Mouse (Mus musculus): Measurements from ENCODE around the gene Pitpnm2. TPM values are rescaled to one million over a fixed set of nuclear protein-coding genes. Genes with fewer than 3 reads are reported as not detected.

Pitpnm2 gene
- polyA plus RNA-seq, 1 experiment from 2014 or later, result 9.8 TPM

GRCm38 (mm10) chr5:124163445-124163844, 86.1 kb downstream of the Pitpnm2 start:
- DNase-seq (no peak), ATAC-seq (ENCODE audit: insufficient read depth) (no peak)
- H3K9me3 ChIP-seq (ENCODE audit: low read depth, low read length), result no peaks in the 10 kb centered on the region
- no peak overlapping the region for H3K27ac ChIP-seq (ENCODE audit: low read depth)
- H3K4me1 ChIP-seq (ENCODE audit: insufficient read depth), result peaks cover 26% of the 10 kb centered on the region
- WGBS, result 79% methylated on average over 11 of the region's 11 CpGs
- H3K4me2 ChIP-seq, result no peak overlapping the region
- TF ChIP-seq CTCF (IDR thresholded peaks at IDR 0.05; ENCODE audit: low read depth), result no peak
- no peak overlapping the region; the same call in 1 of the 2 replicates for H3K9ac ChIP-seq
- H3K4me3 ChIP-seq (ENCODE audit: low read depth, low read length), result no peak overlapping the region
- H3K36me3 ChIP-seq (ENCODE audit: insufficient read depth), result no peaks in the 10 kb centered on the region
- H3K27me3 ChIP-seq (ENCODE audit: insufficient read depth, low read length), result no peaks in the 10 kb centered on the region

GRCm38 (mm10) chr5:124162577-124162976, 87.0 kb downstream of the Pitpnm2 start:
- H3K27ac ChIP-seq (ENCODE audit: low read depth), result no peak overlapping the region; the same call in 1 of the 2 replicates
- H3K4me1 ChIP-seq (ENCODE audit: insufficient read depth), result peaks cover 26% of the 10 kb centered on the region
- H3K9ac ChIP-seq, result no peak overlapping the region
- H3K4me3 ChIP-seq (ENCODE audit: low read depth, low read length), result no peak overlapping the region
- H3K4me2 ChIP-seq, result no peak overlapping the region
- no peaks in the 10 kb centered on the region for H3K9me3 ChIP-seq (ENCODE audit: low read depth, low read length)
- TF ChIP-seq CTCF (IDR thresholded peaks at IDR 0.05; ENCODE audit: low read depth), result peak; percentile 71
- DNase-seq (peak; percentile 89), ATAC-seq (ENCODE audit: insufficient read depth) (peak; percentile 42; the same call in 1 of the 2 replicates)
- H3K36me3 ChIP-seq (ENCODE audit: insufficient read depth), result no peaks in the 10 kb centered on the region
- 45% methylated on average over 5 of the region's 5 CpGs for WGBS
- no peaks in the 10 kb centered on the region for H3K27me3 ChIP-seq (ENCODE audit: insufficient read depth, low read length)

- peak; percentile 23; the same call in 1 of the 2 replicates for TF ChIP-seq CTCF (IDR thresholded peaks at IDR 0.05; ENCODE audit: low read depth)
- Histone ChIP-seq H3K4me3 (ENCODE audit: low read depth, low read length) (no peak overlapping the region), H3K9me3 (ENCODE audit: low read depth, low read length) (no peaks in the 10 kb centered on the region), H3K9ac (no peak overlapping the region), H3K27me3 (ENCODE audit: insufficient read depth, low read length) (no peaks in the 10 kb centered on the region), H3K4me1 (ENCODE audit: insufficient read depth) (peaks cover 19% of the 10 kb centered on the region), H3K4me2 (no peak overlapping the region), H3K27ac (ENCODE audit: low read depth) (no peak overlapping the region), H3K36me3 (ENCODE audit: insufficient read depth) (no peaks in the 10 kb centered on the region)
- WGBS, result 18% methylated on average over 10 of the region's 10 CpGs
- ATAC-seq (ENCODE audit: insufficient read depth) (peak; percentile 45; the same call in 1 of the 2 replicates), DNase-seq (peak; percentile 47)
Measured at GRCm38 (mm10) chr5:124161831-124162230, 87.7 kb downstream of the Pitpnm2 start.

GRCm38 (mm10) chr5:124159453-124159852, 90.1 kb downstream of the Pitpnm2 start:
- Histone ChIP-seq H3K4me2 (no peak overlapping the region), H3K4me1 (ENCODE audit: insufficient read depth) (peaks cover 6% of the 10 kb centered on the region; the same call in 1 of the 2 replicates), H3K9me3 (ENCODE audit: low read depth, low read length) (no peaks in the 10 kb centered on the region), H3K27ac (ENCODE audit: low read depth) (no peak overlapping the region), H3K4me3 (ENCODE audit: low read depth, low read length) (no peak overlapping the region), H3K9ac (no peak overlapping the region), H3K27me3 (ENCODE audit: insufficient read depth, low read length) (no peaks in the 10 kb centered on the region), H3K36me3 (ENCODE audit: insufficient read depth) (no peaks in the 10 kb centered on the region)
- ATAC-seq (ENCODE audit: insufficient read depth) (no peak), DNase-seq (no peak)
- TF ChIP-seq CTCF (IDR thresholded peaks at IDR 0.05; ENCODE audit: low read depth), result no peak
- 34% methylated on average over 7 of the region's 7 CpGs for WGBS

- WGBS, result 58% methylated on average over 4 of the region's 4 CpGs
- H3K27me3 ChIP-seq (ENCODE audit: insufficient read depth, low read length), result no peaks in the 10 kb centered on the region
- no peaks in the 10 kb centered on the region for H3K36me3 ChIP-seq (ENCODE audit: insufficient read depth)
- H3K4me2 ChIP-seq, result no peak overlapping the region
- H3K4me3 ChIP-seq (ENCODE audit: low read depth, low read length), result no peak overlapping the region
- H3K9ac ChIP-seq, result no peak overlapping the region
- no peaks in the 10 kb centered on the region for H3K9me3 ChIP-seq (ENCODE audit: low read depth, low read length)
- DNase-seq (no peak), ATAC-seq (ENCODE audit: insufficient read depth) (no peak)
- no peak for TF ChIP-seq CTCF (IDR thresholded peaks at IDR 0.05; ENCODE audit: low read depth)
- H3K4me1 ChIP-seq (ENCODE audit: insufficient read depth), result peaks cover 6% of the 10 kb centered on the region; the same call in 1 of the 2 replicates
- no peak overlapping the region for H3K27ac ChIP-seq (ENCODE audit: low read depth)
Measured at GRCm38 (mm10) chr5:124158305-124158704, 91.3 kb downstream of the Pitpnm2 start.

- DNase-seq (peak; percentile 47), ATAC-seq (ENCODE audit: insufficient read depth) (peak; percentile 18; the same call in 1 of the 2 replicates)
- TF ChIP-seq CTCF (IDR thresholded peaks at IDR 0.05; ENCODE audit: low read depth), result no peak
- H3K27me3 ChIP-seq (ENCODE audit: insufficient read depth, low read length), result no peaks in the 10 kb centered on the region
- H3K9ac ChIP-seq, result no peak overlapping the region
- no peak overlapping the region for H3K4me2 ChIP-seq
- no peak overlapping the region for H3K27ac ChIP-seq (ENCODE audit: low read depth)
- no peaks in the 10 kb centered on the region for H3K36me3 ChIP-seq (ENCODE audit: insufficient read depth)
- H3K4me3 ChIP-seq (ENCODE audit: low read depth, low read length), result no peak overlapping the region
- H3K4me1 ChIP-seq (ENCODE audit: insufficient read depth), result 0 out of 2 replicates have a peak, but pooled peaks cover 7% of the 10 kb centered on the region
- WGBS, result 54% methylated on average over 5 of the region's 5 CpGs
- H3K9me3 ChIP-seq (ENCODE audit: low read depth, low read length), result no peaks in the 10 kb centered on the region
Measured at GRCm38 (mm10) chr5:124155943-124156342, 93.6 kb downstream of the Pitpnm2 start.

- Histone ChIP-seq H3K27ac (ENCODE audit: low read depth) (0 out of 2 replicates have a peak overlapping the region, but pooled peaks have one; percentile 13), H3K4me1 (ENCODE audit: insufficient read depth) (0 out of 2 replicates have a peak, but pooled peaks cover 7% of the 10 kb centered on the region), H3K36me3 (ENCODE audit: insufficient read depth) (no peaks in the 10 kb centered on the region), H3K4me2 (peak overlapping the region; percentile 16; the same call in 1 of the 2 replicates), H3K9me3 (ENCODE audit: low read depth, low read length) (no peaks in the 10 kb centered on the region), H3K4me3 (ENCODE audit: low read depth, low read length) (no peak overlapping the region), H3K9ac (no peak overlapping the region), H3K27me3 (ENCODE audit: insufficient read depth, low read length) (no peaks in the 10 kb centered on the region)
- DNase-seq, result peak; percentile 36
- no peak for TF ChIP-seq CTCF (IDR thresholded peaks at IDR 0.05; ENCODE audit: low read depth)
- WGBS, result 57% methylated on average over 4 of the region's 4 CpGs
- ATAC-seq (ENCODE audit: insufficient read depth), result no peak
Measured at GRCm38 (mm10) chr5:124152734-124153133, 96.8 kb downstream of the Pitpnm2 start.
